ENCODE assay signal across 26 mouse cellular contexts in genomic region chr10:67151766-67152165, GRCm38 (mm10).
"Had no signal": no experiment of that assay in that cellular context is flagged by ENCODE, and none has a peak within 500 bp of the region (broad histone marks: within the 10 kb centered on the region; RNA-seq: fewer than 3 reads in every experiment).

No protein-coding gene starts in this region.

- H3K27ac ChIP-seq: heart, adult 2 months; heart, embryonic 13.5 days; heart, embryonic 15.5 days; hindbrain, embryonic 13.5 days; hindbrain, embryonic 15.5 days; hindbrain, postnatal 0 days; kidney, embryonic 15.5 days; kidney, postnatal 0 days; limb, embryonic 13.5 days; limb, embryonic 15.5 days; liver, embryonic 12.5 days; liver, embryonic 14.5 days had no signal

- H3K27me3 ChIP-seq: heart, embryonic 13.5 days; heart, embryonic 15.5 days; hindbrain, embryonic 13.5 days; hindbrain, embryonic 15.5 days; kidney, embryonic 15.5 days; limb, embryonic 13.5 days; limb, embryonic 15.5 days; liver, embryonic 12.5 days had no signal

- H3K4me1 ChIP-seq: hindbrain, embryonic 13.5 days; hindbrain, embryonic 15.5 days; kidney, embryonic 15.5 days; limb, embryonic 15.5 days had no signal

- H3K4me3 ChIP-seq: heart, adult 2 months; heart, embryonic 13.5 days; heart, embryonic 15.5 days; hindbrain, embryonic 13.5 days; hindbrain, embryonic 15.5 days; kidney, embryonic 15.5 days; limb, embryonic 13.5 days; limb, embryonic 15.5 days; liver, embryonic 12.5 days had no signal

- DNase-seq: gastrocnemius, postnatal 14 days; gastrocnemius, postnatal 36 days; heart, adult 11 months; heart, adult 2 months; heart, postnatal 14 days; heart, postnatal 36 days; kidney, adult 11 months; kidney, adult 2 months; kidney, adult 9 months; kidney, postnatal 14 days; kidney, postnatal 36 days; layer of hippocampus, adult 9-11 months; layer of hippocampus, postnatal 36 days; left cerebral cortex, postnatal 4 days had no signal

- H3K4me2 ChIP-seq: heart, embryonic 11.5 days; heart, embryonic 13.5 days; heart, embryonic 15.5 days; hindbrain, embryonic 13.5 days; hindbrain, embryonic 15.5 days; kidney, embryonic 15.5 days; limb, embryonic 13.5 days; limb, embryonic 15.5 days; liver, embryonic 12.5 days had no signal

- H3K36me3 ChIP-seq: heart, embryonic 15.5 days; hindbrain, embryonic 13.5 days; hindbrain, embryonic 15.5 days; limb, embryonic 15.5 days had no signal

- H3K9ac ChIP-seq: heart, embryonic 13.5 days; heart, embryonic 15.5 days; hindbrain, embryonic 13.5 days; hindbrain, embryonic 15.5 days; kidney, embryonic 15.5 days; limb, embryonic 13.5 days; limb, embryonic 15.5 days; liver, embryonic 12.5 days; liver, embryonic 14.5 days had no signal

- H3K9me3 ChIP-seq: heart, embryonic 13.5 days; heart, embryonic 15.5 days; hindbrain, embryonic 13.5 days; hindbrain, embryonic 15.5 days; kidney, embryonic 15.5 days; limb, embryonic 13.5 days; limb, embryonic 15.5 days; liver, embryonic 12.5 days had no signal

- ATAC-seq: hindbrain, postnatal 0 days; liver, embryonic 12.5 days had no signal
